Mouse (Mus musculus): Measurements from ENCODE around the gene Gm44805. TPM values are rescaled to one million over a fixed set of nuclear protein-coding genes. Genes with fewer than 3 reads are reported as not detected.
A peak's percentile ranks its signal among the peaks of the same experiment; 100 is the strongest.

The Gm44805 gene
- not detected in 2 replicates for polyA plus RNA-seq (2011; ENCODE audit: insufficient read length, low read depth, missing spikeins)

DNA sequence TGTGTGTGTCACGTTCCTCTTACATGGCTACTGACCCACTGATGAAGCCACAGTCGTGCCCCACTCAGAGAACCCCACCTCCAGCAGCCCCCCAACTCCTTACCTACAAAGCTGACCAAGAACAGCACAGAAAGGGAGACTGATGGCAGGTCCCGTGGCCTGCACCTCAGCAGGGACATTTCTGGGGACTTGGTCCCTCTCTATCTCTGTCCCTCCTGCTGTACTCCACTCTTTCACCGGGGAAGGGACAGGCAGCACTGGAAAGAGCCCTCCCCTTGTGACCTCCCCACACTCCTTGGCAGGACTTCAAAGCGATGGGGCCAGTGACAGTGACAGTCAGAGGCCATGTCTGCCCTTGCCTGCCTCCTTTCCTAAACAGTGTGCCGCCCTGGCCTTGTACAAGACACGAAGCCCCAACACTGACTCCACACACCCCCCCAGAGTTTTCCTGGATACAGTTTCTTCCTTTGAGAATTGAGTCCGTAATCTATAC is at the start of gene Gm44805, which contains the start of gene Apoc4:
Gene Gm44805, minus strand, starts transcription at position 222 of the 493 bp plus-strand sequence.
Gene Apoc4, minus strand, starts transcription at position 278 of the 493 bp plus-strand sequence.
- no peak for TF ChIP-seq CTCF (IDR thresholded peaks at IDR 0.05; ENCODE audit: borderline replicate concordance, insufficient read depth, low read length)
- no peak for TF ChIP-seq POLR2A (IDR thresholded peaks at IDR 0.05; ENCODE audit: low read depth, low read length)
- Histone ChIP-seq H3K27ac (ENCODE audit: insufficient read depth, low read length) (no peak within 1 kb of the TSS), H3K4me1 (ENCODE audit: control insufficient read depth, insufficient read depth, low read length) (no peaks in the 10 kb centered on the region), H3K4me3 (ENCODE audit: insufficient read depth, low read length) (no peak within 1 kb of the TSS)

DNA sequence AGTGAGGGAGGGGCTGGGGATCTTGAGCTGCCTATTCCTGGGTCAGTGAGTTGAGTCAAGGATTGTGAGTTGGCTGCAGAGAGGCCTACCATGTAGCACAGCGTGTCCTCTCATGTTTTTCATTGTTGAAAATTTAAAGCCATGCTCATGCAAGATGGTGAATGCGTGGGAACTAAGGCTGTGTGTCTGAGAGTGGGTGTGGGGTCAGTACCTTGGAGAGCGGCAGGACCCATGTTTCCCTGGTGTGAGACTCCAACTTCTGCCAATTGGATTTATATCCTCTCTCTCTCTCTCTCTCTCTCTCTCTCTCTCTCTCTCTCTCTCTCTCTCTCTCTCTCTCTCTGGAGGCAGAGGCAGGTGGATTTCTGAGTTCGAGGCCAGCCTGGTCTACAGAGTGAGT is 45.3 kb upstream of the Gm44805 start:
- TF ChIP-seq POLR2A (IDR thresholded peaks at IDR 0.05; ENCODE audit: low read depth, low read length) (no peak), CTCF (IDR thresholded peaks at IDR 0.05; ENCODE audit: borderline replicate concordance, insufficient read depth, low read length) (no peak)
- Histone ChIP-seq H3K27ac (ENCODE audit: insufficient read depth, low read length) (no peak overlapping the region), H3K4me3 (ENCODE audit: insufficient read depth, low read length) (no peak overlapping the region), H3K4me1 (ENCODE audit: control insufficient read depth, insufficient read depth, low read length) (no peaks in the 10 kb centered on the region)

DNA sequence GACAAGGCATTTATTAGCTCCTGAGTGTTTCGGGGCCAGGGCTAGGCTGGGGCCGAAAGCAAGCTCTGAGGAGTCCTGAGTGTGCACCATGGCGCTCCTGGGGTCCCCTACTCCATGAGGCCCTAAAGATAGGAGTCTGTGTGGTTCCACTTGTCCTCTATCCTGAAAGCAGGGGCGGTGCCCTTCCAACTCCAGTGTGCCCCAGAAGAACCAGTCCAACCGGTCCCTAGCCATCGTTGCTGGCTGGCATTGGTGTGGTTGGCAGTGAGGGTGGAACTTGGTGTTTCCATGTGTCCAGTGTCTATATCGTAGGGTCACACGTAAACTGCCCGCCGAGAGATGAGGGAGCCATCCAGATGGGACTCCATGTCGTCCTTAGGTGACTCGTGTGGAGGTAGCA is 42.9 kb upstream of the Gm44805 start:
- no peaks in the 10 kb centered on the region for H3K4me1 ChIP-seq (ENCODE audit: control insufficient read depth, insufficient read depth, low read length)
- H3K27ac ChIP-seq (ENCODE audit: insufficient read depth, low read length), result no peak overlapping the region
- no peak for TF ChIP-seq CTCF (IDR thresholded peaks at IDR 0.05; ENCODE audit: borderline replicate concordance, insufficient read depth, low read length)
- TF ChIP-seq POLR2A (IDR thresholded peaks at IDR 0.05; ENCODE audit: low read depth, low read length), result no peak
- no peak overlapping the region for H3K4me3 ChIP-seq (ENCODE audit: insufficient read depth, low read length)

DNA sequence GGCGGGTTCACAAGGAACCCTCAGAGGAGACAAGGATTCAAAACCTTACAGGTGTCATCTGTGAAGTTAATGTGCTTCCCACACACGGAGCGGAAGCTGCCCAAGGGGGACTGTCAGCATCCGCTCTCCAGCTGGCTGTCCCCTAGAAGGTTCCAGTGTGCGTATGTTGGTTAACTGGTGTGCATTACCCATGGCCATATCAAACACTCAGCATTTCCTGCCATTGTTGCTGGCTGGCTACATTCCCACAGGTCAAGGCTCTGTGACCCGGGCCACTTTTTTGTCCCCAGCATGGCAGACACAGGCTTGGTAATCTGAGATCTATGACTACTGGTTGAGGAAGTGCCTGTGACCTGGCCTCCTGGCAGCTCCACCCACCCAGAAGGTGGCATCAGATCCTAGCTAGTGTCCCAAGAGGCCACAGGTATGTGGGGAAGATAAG is 41.6 kb upstream of the Gm44805 start:
- 0 out of 2 replicates have a peak, but pooled peaks cover under 1% of the 10 kb centered on the region for H3K4me1 ChIP-seq (ENCODE audit: control insufficient read depth, insufficient read depth, low read length)
- H3K27ac ChIP-seq (ENCODE audit: insufficient read depth, low read length), result no peak overlapping the region
- TF ChIP-seq POLR2A (IDR thresholded peaks at IDR 0.05; ENCODE audit: low read depth, low read length), result no peak
- no peak for TF ChIP-seq CTCF (IDR thresholded peaks at IDR 0.05; ENCODE audit: borderline replicate concordance, insufficient read depth, low read length)
- H3K4me3 ChIP-seq (ENCODE audit: insufficient read depth, low read length), result no peak overlapping the region

DNA sequence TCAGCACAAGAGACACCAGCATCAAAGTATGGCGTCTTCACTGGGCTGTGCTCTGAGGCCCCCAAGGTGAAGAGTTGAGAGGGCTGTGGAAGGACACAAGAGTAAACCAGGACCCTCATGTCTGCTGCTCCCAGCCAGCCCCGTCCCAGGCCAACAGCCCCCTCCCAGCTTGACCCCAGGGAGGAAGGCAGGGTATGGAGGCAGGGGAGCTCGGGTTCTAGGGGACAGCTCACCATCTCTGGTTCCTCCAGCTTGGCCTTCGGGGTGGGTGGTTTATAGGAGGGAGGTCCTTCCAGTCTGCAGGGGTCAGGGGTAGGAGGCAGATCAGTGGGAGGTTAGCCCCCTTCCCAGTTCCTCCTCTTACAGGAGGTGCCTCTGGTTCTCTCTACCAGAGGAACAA is 38.0 kb upstream of the Gm44805 start:
- no peak overlapping the region for H3K27ac ChIP-seq (ENCODE audit: insufficient read depth, low read length)
- H3K4me3 ChIP-seq (ENCODE audit: insufficient read depth, low read length), result no peak overlapping the region
- peaks cover 9% of the 10 kb centered on the region for H3K4me1 ChIP-seq (ENCODE audit: control insufficient read depth, insufficient read depth, low read length)
- TF ChIP-seq POLR2A (IDR thresholded peaks at IDR 0.05; ENCODE audit: low read depth, low read length) (no peak), CTCF (IDR thresholded peaks at IDR 0.05; ENCODE audit: borderline replicate concordance, insufficient read depth, low read length) (no peak)

DNA sequence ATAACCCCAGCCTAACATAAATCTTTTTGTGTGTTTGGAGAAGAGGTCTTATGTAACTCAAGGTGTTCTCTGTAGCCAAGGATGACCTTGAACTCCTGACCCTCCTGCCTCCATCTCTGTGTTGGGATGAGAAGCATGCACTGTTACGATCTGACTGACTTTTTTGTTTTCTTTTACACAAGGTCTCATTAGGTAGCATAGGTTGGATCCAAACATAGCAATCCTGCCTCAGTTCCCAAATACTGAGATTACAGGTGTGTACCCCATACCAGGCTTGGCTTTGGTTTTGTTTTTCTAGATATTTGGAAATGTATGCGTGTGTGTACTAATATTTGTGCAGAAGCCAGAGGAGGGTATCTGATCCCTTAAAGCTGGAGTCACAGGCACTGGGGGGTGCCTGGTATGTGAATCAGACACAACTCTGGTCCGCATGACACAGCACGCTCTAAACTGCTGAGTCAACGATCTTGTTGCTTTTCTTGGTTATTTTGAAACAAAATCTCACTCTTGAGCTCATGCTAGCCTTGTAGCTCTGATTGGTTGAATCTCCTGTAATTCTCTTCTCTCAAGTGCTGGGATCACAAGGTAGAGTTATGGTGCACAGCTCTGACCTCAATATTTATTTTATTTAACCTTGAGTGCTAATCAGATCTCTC is 37.2 kb upstream of the Gm44805 start:
- no peak overlapping the region for H3K4me3 ChIP-seq (ENCODE audit: insufficient read depth, low read length)
- TF ChIP-seq POLR2A (IDR thresholded peaks at IDR 0.05; ENCODE audit: low read depth, low read length), result no peak
- TF ChIP-seq CTCF (IDR thresholded peaks at IDR 0.05; ENCODE audit: borderline replicate concordance, insufficient read depth, low read length), result no peak
- H3K27ac ChIP-seq (ENCODE audit: insufficient read depth, low read length), result no peak overlapping the region
- peaks cover 9% of the 10 kb centered on the region for H3K4me1 ChIP-seq (ENCODE audit: control insufficient read depth, insufficient read depth, low read length)

DNA sequence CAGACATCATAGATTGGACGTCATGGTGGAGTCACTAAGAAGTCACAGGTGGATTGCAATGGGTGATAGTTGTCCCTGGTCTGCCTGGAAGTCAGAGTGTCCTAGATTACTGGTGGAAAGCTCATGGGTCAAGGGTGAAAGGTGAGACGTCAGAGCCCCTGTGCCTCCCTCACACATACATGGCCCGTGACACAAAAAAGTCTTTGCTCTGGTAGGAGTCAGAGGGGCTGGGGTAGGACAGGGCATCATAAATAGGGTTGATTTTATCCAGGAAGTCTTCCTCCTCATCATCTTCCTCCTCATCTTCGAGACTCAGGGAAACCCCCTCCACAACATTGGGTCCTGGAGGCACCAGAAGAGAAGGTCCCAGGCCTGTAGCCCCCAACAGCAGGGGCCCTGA is 36.1 kb upstream of the Gm44805 start:
- no peak for TF ChIP-seq CTCF (IDR thresholded peaks at IDR 0.05; ENCODE audit: borderline replicate concordance, insufficient read depth, low read length)
- Histone ChIP-seq H3K4me3 (ENCODE audit: insufficient read depth, low read length) (no peak overlapping the region), H3K4me1 (ENCODE audit: control insufficient read depth, insufficient read depth, low read length) (peaks cover 9% of the 10 kb centered on the region), H3K27ac (ENCODE audit: insufficient read depth, low read length) (no peak overlapping the region)

DNA sequence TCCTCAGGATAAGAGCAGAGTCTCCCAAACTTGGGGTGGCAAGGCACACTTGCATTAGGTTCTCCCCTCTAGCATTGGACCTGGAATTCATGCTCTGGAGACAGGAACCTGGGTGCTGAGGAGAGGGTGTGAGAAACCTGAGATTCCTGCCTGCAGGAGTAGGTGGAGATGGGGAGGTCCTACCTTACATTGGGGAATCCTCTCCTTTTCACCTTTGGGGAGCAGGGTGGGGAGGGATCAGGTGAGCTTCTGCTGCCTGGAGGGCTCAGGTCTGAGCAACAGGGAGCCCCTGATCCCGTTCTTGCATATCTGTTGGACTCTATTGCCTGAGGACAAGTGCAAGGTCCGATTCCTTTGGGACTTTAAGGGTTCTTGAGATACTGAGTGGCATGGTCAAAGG is 35.6 kb upstream of the Gm44805 start:
- TF ChIP-seq CTCF (IDR thresholded peaks at IDR 0.05; ENCODE audit: borderline replicate concordance, insufficient read depth, low read length) (no peak), POLR2A (IDR thresholded peaks at IDR 0.05; ENCODE audit: low read depth, low read length) (no peak)
- Histone ChIP-seq H3K27ac (ENCODE audit: insufficient read depth, low read length) (peak overlapping the region; percentile 91), H3K4me3 (ENCODE audit: insufficient read depth, low read length) (peak overlapping the region; percentile 24), H3K4me1 (ENCODE audit: control insufficient read depth, insufficient read depth, low read length) (peaks cover 9% of the 10 kb centered on the region)

DNA sequence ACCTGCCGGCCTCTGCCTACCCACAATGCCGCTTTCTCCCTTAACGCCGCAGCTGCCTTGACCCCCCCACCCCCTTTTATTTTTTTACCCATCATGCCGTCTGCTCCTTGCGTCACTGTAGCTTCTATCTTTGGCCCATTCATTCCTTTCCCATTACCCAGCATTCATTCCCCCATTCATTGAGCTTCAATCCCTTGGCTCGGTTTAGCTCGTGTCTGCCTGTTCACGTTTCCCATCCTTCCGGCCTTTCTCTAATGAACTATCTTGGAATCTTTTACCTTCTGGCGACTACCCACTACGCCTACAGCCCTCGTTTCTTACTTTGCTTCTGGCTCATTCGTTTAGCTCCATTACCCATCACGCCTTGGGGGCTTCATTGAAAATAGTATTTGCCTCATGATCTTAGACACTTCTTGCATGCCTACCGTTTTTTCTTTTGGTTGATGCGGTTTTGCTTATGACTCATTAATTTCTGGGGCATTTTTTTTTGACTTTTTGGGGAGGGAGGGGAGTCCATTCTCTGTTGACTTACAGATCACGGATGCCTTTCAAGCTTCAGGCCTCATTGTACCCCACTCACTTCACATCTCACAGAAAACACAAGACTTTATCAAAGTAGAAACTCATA is 34.9 kb upstream of the Gm44805 start:
- H3K4me1 ChIP-seq (ENCODE audit: control insufficient read depth, insufficient read depth, low read length), result peaks cover 9% of the 10 kb centered on the region
- peak overlapping the region; percentile 91 for H3K27ac ChIP-seq (ENCODE audit: insufficient read depth, low read length)
- peak overlapping the region; percentile 24 for H3K4me3 ChIP-seq (ENCODE audit: insufficient read depth, low read length)
- TF ChIP-seq POLR2A (IDR thresholded peaks at IDR 0.05; ENCODE audit: low read depth, low read length) (peak; percentile 19), CTCF (IDR thresholded peaks at IDR 0.05; ENCODE audit: borderline replicate concordance, insufficient read depth, low read length) (no peak)

Measured in embryonic fibroblast, embryonic 13.5 days (primary cell).